Mouse (Mus musculus) G1E-ER4 (cell line): ENCODE data around the gene Tmem82. TPM values are rescaled to one million over a fixed set of nuclear protein-coding genes. Genes with fewer than 3 reads are reported as not detected.

ENCODE experiments used
- GATA1 ChIP-seq: IDR thresholded peaks from one replicate; pipeline ENCODE4 v1.8.0; 2012; ENCODE audit warnings: low read length, inconsistent platforms
- polyA plus RNA-seq: library from polyadenylated mRNA; stranded (reverse); fragments of >175 nt; gene quantifications from 2 replicates; pipeline ENCODE4 v1.2.3, GENCODE M21; 2012

Gene Tmem82
- polyA plus RNA-seq, 1 experiment = not detected

- no peak for TF ChIP-seq GATA1
Observed at GRCm38 (mm10) chr4:141603921-141604320, 14.5 kb downstream of the Tmem82 start.

DNA sequence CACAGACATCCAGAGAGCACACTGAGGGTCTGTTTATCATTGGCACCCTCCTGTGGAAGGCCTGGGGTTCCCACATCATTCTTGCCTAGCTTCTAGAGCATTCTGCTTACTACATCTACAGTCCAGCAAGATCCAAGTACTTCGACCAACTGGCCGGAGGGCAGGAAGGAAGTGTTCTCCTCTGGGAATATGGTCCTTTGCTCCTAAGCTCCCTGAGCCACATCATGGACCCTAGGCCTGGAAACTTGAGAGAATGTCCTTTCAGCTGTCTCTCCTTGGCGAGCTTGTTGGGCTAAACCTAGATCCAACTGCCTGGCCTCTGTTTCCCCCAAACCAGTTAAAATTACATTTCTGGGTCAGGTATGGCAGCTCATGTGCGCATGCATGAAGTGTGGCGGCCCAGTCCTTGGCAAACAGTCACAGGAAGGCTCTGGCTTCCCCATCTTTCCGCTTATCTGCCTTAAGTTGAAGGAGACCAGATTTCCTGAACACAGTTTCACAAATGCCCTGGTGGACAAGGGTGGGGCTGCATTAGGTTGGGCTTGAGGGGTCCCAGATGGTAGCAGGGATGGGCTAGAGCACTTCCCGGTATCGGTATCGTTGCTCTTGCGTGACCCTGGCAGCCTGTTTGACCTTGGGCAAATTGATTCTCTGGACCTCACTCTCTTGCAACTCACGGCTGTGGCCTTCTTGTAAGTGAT lies 15.8 kb downstream of the Tmem82 start:
- TF ChIP-seq GATA1 = no peak

DNA sequence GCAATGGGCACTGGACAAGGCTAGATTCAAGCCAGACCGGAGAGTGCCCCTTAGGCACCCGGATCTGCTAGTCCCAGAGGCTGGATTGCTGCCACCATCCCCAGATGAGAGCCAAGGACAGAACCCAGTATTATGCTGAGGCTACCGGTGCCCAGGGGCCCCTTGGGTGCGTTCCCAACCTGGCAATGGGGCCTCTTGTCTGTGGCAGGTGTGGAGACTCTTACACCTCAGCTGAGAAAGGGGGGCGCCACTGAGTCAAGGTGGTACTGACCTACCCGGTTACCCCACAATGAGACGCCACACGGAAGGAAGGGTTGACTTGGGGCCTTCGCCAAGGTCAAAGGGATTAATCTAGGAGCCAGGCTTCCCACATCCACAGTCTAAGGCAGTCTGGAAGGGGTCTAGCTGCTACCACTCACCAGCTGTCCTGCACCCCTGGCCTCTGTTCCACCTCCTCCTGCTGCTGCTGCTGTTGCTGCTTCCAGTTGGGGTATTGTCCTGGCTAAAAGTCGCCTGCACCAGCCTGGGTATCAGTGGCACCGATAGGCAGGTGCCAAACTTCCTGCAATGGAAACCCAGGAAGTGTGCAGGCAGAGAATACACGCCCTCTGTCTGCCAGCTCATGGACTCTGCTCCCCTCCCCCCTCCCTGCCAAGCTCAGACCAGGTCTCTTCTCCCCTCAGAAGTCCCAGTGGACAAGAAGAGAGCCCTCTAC lies 17.1 kb downstream of the Tmem82 start:
- TF ChIP-seq GATA1 = no peak

- no peak for TF ChIP-seq GATA1
Observed at GRCm38 (mm10) chr4:141600364-141600763, 18.1 kb downstream of the Tmem82 start.

- no peak for TF ChIP-seq GATA1
Observed at GRCm38 (mm10) chr4:141599251-141600141, 18.9 kb downstream of the Tmem82 start.

- no peak for TF ChIP-seq GATA1
Observed at GRCm38 (mm10) chr4:141598894-141599250, 19.6 kb downstream of the Tmem82 start.

DNA sequence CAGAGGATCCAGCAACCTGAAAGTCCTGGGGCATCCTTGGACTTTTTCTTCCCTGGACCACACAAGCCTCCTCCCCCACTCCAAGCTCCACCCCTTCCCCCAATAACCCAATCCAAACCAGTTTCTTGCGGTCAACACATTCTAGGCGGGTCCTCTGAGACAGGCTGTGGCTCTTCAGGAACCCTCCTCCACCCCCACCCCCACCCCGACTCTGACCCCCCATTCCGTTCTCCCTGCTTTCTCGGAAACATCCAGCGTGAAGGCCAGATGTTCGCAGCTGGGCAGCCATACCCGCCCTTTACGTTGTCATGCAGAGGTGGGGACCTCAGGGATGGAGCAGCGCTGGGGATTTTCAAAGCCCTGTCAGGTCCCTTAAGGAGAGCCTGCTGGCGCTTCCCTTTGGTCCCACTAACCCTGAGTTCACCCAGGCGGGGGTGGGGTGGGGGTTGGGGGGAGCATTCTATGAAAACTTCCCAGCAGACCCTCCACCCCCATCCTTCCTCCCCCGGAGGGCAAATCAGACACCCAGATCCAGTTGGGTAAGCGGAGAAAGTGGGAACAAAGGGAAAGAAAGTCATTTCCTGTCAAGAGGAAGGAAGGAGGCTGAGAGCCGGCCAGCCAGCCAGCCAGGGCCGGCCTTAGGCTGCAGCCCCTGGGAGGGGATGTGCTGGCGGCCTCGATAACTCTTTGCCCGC lies 20.1 kb downstream of the Tmem82 start:
- no peak for TF ChIP-seq GATA1

DNA sequence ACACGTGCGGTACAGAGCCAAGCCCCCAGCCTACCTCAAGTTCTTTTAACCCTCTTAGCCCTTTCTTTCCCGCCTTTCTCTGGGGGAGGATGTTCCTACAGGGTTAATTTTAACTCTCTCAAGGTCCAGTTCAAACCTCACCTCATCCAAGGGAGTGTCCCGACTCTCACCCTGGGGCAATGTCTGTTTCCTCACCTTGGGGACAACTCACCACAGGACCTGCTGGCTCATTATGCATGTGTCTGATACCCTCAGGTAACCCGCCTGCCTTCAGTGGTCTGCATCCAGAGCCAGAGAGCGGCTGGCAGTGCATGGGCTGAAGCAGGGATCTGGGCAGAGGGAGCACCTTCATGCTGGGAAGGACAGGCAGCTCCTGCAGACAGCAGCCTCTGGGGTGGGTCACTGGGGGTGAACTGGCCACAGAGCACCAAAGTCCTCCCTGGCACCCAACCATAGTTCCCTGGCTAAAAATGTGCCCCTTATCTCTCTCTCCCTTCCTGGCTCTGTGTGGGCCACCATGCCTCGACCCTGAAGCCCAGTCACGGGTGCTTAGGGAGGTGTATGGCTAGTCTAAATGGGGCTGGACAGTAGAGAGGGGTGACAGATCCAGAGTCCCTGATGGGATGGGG lies 21.6 kb downstream of the Tmem82 start:
- no peak for TF ChIP-seq GATA1

DNA sequence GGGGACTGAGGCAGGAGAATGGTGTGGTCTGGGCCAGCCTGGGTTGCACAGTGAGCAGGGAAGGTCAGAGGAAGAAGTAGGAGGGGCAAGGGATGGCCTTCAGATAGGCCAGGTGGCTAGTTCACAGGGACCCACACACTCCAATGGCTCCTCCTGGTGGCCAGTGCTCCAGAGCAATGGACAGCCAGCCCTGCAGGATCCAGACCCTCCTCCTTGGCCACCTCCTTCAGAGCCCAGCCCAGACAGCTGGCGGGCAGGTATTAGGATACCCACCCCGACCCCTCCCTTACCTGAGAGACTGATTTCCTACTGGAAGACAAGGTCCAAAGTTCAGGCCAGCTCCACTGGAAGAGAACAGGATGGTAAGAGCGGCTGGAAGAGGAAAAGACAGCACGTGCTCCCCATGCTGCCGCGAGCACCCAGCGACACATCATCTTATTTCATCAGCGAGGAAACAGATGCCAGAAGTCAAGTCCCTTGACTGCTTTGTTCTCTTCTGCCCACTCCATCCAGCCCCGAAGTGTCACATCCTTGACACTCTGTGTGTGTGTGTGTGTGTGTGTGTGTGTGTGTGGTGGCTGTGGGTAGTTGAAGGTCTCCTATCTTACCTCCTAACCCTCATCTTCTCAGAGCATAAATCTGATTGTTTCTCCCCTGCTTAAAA lies 22.7 kb downstream of the Tmem82 start:
- no peak for TF ChIP-seq GATA1

- no peak for TF ChIP-seq GATA1
Observed at GRCm38 (mm10) chr4:141595138-141595537, 23.3 kb downstream of the Tmem82 start.

DNA sequence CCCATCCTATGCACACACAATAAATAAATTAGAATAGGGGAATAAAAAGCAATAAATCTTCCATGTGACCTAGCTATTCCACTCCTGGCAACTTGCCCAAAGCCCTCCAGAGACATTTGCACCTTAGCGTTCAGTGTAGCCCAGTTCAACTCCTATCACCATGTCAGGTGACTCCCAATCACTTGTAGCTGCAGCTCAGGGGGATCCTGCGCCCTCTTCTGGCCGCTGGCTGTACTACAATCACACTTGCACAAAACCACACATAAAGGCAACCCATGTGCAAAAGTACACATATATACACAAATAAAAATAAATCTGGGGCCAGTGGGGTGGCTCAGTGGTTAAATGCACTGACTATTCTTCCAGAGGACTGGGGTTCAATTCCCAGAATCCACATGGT lies 26.9 kb downstream of the Tmem82 start:
- no peak for TF ChIP-seq GATA1

DNA sequence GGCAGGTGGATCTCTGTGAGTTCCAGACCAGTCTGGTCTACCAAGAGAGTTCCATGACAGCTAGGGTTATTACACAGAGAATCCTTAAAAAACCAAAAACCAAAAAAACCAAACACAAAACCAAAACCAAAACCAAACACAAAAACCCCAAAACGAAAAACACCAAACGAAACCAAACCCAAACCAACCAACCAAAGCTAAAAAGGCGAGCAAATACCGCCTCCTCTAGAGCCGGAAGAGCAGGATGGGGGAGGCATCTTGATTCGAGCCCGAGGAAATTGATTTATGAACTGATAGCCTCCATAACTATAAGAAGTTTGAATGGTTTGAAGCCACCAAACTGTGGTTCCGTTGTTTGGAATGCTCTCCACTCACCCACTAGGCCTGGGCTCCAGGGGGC lies 34.5 kb downstream of the Tmem82 start:
- TF ChIP-seq GATA1 = no peak

- TF ChIP-seq GATA1 = no peak
Observed at GRCm38 (mm10) chr4:141581051-141581450, 37.4 kb downstream of the Tmem82 start.

DNA sequence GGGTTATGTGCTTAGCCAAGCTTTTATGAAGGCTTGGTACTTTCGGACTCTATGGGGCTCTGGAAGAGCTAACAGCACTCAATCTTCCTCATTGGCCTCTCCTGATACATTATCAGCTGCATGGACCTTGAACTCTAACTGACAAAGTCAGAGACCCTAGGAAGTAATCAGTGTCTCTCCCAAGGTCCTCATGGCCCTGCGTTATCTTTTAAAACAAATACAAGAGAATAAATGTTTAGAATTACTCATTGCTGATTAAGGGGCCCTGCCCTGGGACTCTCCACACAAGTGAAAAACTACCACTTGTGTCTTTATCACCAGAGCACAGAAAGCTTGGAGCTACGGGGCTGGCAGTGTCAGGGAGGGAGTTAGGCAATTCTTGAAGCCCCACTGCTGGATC lies 39.6 kb downstream of the Tmem82 start:
- TF ChIP-seq GATA1 = no peak

GRCm38 (mm10) chr4:141576877-141577276 lies 41.6 kb downstream of the Tmem82 start:
- no peak for TF ChIP-seq GATA1
